Mouse (Mus musculus) heart, embryonic 10.5 days (tissue): ENCODE measurements around the gene Clec2i. TPM values are rescaled to one million over a fixed set of nuclear protein-coding genes. Genes with fewer than 3 reads are reported as not detected.
"Not testable (repeated sequence)": the region's sequence is repeated elsewhere in the genome, so short reads cannot be mapped to it uniquely, and the experiment has no call there.

ENCODE experiments used
- DNase-seq: peaks from one replicate; pipeline ENCODE4 v3.0.0-alpha.2; 2017; ENCODE audit warnings: low spot score
- H3K27ac ChIP-seq: fragments of 300-500 bp; sonication (generic); 2 replicates; pipeline ENCODE4 v1.5.1; 2016; ENCODE audit warnings: mild to moderate bottlenecking
- H3K27me3 ChIP-seq: fragments of 300-500 bp; sonication (generic); 2 replicates; pipeline ENCODE4 v1.6.1; 2016; ENCODE audit warnings: mild to moderate bottlenecking; ENCODE audit not compliant: poor library complexity, insufficient read depth, severe bottlenecking
- H3K36me3 ChIP-seq: fragments of 300-500 bp; sonication (generic); 2 replicates; pipeline ENCODE4 v1.6.1; 2016; ENCODE audit warnings: mild to moderate bottlenecking, moderate library complexity
- H3K4me1 ChIP-seq: fragments of 300-500 bp; sonication (generic); 2 replicates; pipeline ENCODE4 v1.6.1; 2016; ENCODE audit warnings: mild to moderate bottlenecking
- H3K4me3 ChIP-seq: fragments of 300-500 bp; sonication (generic); 2 replicates; pipeline ENCODE4 v1.5.1; 2016; ENCODE audit warnings: mild to moderate bottlenecking, moderate library complexity
- H3K9me3 ChIP-seq: fragments of 300-500 bp; sonication (generic); 2 replicates; pipeline ENCODE4 v1.6.1; 2016; ENCODE audit warnings: mild to moderate bottlenecking, moderate library complexity
- WGBS: fragments of 180-500 bp; shearing (Covaris S2); methylation state at CpG from one replicate; pipeline ENCODE4 v1.1.7; 2016; 5-methylcytosine and 5-hydroxymethylcytosine counted together
- polyA plus RNA-seq: library from polyadenylated mRNA; unstranded; fragments of >200 nt; fragmentation: Nextera tagmentation; extraction: Ambion mirVana; gene quantifications from 2 replicates; pipeline ENCODE4 v1.2.1, GENCODE M21; 2016

The Clec2i gene
- polyA plus RNA-seq, 1 experiment from 2014 or later, result not detected

DNA sequence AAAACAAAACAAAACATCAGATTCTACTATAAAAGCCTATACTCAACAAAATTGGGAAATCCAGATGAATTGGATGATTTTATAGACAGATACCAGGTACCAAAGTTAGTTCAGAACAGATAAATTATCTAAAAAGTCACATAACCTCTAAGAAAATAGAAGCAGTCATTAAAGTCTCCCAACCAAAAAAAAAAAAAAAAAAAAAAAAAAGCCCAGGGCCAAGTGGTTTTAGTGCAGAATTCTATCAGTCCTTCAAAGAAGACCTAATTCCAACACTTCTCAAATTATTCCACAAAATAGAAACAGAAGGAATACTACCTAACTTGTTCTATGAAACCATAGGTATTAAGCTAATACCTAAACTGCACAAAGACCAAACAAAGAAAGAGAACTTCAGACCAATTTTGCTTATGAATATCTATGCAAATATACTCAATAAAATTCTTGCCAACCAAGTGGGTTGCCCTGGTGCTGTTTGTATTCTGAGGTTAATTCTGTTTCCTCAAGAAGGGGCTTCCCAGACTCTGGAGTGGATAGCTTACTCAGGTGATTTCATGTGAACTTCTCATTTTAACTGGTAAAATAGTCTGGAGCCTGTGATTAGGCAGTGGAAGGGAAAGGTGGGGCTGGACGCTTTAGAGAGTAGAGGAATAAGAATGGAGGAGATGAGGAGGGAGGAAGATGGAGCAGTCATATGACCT lies 15.3 kb upstream of the Clec2i start:
- peaks cover 7% of the 10 kb centered on the region; the same call in 1 of the 2 replicates for H3K4me1 ChIP-seq
- no peaks in the 10 kb centered on the region for H3K9me3 ChIP-seq
- 85% methylated on average over 1 of the region's 1 CpGs for WGBS
- H3K36me3 ChIP-seq, result no peaks in the 10 kb centered on the region
- H3K27ac ChIP-seq, result no peak overlapping the region
- H3K4me3 ChIP-seq, result no peak overlapping the region
- DNase-seq, result no peak
- H3K27me3 ChIP-seq, result no peaks in the 10 kb centered on the region

DNA sequence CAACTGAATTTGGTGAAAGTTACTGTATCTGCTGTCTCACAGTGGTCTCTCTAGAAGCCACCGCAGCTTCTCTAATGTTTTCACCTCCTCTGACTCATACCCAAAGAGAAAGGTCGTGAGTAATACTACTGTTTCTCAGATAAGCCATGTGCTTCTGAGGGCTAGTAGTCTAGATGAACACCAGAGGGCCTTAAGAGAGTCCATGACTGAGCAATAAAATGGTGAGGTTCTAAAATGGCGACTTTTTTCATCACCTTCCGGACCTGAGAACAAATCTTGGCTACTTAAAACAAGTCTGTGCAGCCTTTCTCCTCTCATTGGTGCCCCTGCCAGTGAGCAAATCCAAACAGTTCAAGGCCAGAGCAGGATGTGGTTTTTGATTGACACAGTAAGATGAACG lies 1.4 kb downstream of the Clec2i start:
- Histone ChIP-seq H3K27ac (no peak overlapping the region), H3K36me3 (no peaks in the 10 kb centered on the region), H3K4me1 (no peaks in the 10 kb centered on the region), H3K27me3 (no peaks in the 10 kb centered on the region), H3K4me3 (no peak overlapping the region), H3K9me3 (no peaks in the 10 kb centered on the region)
- 75% methylated on average over 5 of the region's 5 CpGs for WGBS
- no peak for DNase-seq

- 60% methylated on average over 2 of the region's 2 CpGs for WGBS
- Histone ChIP-seq H3K27ac (no peak within 1 kb of the TSS), H3K4me3 (no peak within 1 kb of the TSS), H3K27me3 (no peaks in the 10 kb centered on the region), H3K4me1 (no peaks in the 10 kb centered on the region), H3K36me3 (no peaks in the 10 kb centered on the region), H3K9me3 (no peaks in the 10 kb centered on the region)
- DNase-seq, result no peak
Measured at GRCm38 (mm10) chr6:128890948-128891355, 3.6 kb downstream of the Clec2i start, which contains the start of gene BC035044. BC035044 (minus strand) TSS chr6:128891126.

DNA sequence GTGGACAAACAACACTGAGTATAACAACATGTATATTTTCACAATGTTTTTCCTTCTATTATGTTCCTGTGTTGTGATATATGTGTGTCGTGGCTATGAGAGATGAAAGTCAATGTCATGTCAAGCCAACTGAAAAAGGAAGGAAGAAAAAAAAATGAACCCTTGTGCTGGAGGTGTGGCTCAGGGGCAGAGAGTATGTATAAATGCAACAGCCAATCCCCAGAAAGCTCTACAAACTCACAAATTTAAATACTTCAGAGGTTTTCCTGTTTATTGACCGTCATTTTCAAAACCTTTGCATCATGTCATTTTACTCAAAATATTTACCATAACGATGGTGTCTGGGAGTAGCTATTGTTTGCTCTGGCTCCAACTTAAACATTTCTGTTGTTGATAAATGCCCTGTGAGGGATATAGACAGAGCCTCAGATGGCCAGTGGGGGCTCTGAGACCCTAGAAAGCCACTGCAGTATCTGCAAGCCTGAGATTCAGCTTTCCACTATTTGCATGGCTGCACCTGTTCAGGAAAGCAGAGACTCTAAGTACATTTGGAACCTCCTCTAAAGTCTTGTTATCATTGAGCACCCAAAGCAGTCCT lies 8.1 kb downstream of the Clec2i start:
- Histone ChIP-seq H3K9me3 (no peaks in the 10 kb centered on the region), H3K27ac (no peak overlapping the region), H3K4me3 (no peak overlapping the region), H3K27me3 (no peaks in the 10 kb centered on the region), H3K36me3 (no peaks in the 10 kb centered on the region), H3K4me1 (no peaks in the 10 kb centered on the region)
- DNase-seq, result no peak
- WGBS, result 77% methylated on average over 3 of the region's 3 CpGs

- no peak for DNase-seq
- Histone ChIP-seq H3K4me1 (no peaks in the 10 kb centered on the region), H3K36me3 (no peaks in the 10 kb centered on the region), H3K27me3 (no peaks in the 10 kb centered on the region), H3K4me3 (no peak overlapping the region), H3K27ac (no peak overlapping the region), H3K9me3 (no peaks in the 10 kb centered on the region)
- 90% methylated on average over 2 of the region's 2 CpGs for WGBS
Measured at GRCm38 (mm10) chr6:128900044-128900443, 12.7 kb downstream of the Clec2i start.

DNA sequence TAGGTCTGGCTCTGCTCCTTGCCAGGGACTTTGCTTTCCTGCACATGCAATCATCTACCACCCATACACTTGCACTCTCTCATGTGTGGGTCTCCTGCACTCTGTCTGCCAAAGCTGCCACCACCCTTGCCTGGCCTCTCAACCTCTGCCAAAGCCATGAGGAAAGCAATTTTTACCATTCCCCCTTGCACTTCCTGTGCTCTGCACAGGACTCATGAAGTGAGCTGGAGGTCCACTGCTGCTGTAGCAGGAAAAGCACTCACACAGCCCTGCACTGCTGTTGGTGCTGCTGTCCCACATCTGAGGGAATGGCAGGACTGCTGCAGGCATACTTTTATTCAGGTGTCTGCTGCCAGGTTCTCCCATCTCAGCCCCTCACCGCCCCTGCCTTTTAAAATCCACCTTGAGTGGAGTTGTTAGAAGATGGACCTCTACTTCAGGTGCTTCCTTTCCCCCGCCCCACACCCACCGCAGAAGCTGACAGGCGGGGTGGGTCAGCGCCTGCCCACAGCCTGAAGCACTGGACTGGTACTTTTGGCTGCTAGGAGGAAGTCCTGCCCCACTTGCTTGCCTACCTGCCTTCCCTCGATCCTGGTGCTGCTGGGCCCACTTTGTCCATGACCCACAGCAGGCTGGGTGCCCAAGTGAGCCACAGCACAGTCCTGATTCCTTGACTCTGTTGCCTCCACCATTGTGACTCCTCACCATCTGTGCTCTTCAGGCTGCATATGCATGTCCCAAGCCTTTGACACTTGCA lies 13.6 kb downstream of the Clec2i start:
- not testable (repeated sequence) for H3K27ac ChIP-seq, H3K9me3 ChIP-seq, H3K4me3 ChIP-seq, DNase-seq, H3K36me3 ChIP-seq, H3K4me1 ChIP-seq, H3K27me3 ChIP-seq
- WGBS, result 87% methylated on average over 6 of the region's 6 CpGs

- H3K9me3 ChIP-seq, result no peaks in the 10 kb centered on the region
- no peak for DNase-seq
- 78% methylated on average over 2 of the region's 2 CpGs for WGBS
- no peak overlapping the region for H3K27ac ChIP-seq
- no peaks in the 10 kb centered on the region for H3K27me3 ChIP-seq
- H3K4me1 ChIP-seq, result no peaks in the 10 kb centered on the region
- H3K36me3 ChIP-seq, result no peaks in the 10 kb centered on the region
- no peak overlapping the region for H3K4me3 ChIP-seq
Measured at GRCm38 (mm10) chr6:128913598-128914254, 26.3 kb downstream of the Clec2i start.

GRCm38 (mm10) chr6:128917322-128917721 lies 29.9 kb downstream of the Clec2i start:
- H3K4me3 ChIP-seq, result no peak overlapping the region
- H3K4me1 ChIP-seq, result no peaks in the 10 kb centered on the region
- 83% methylated on average over 2 of the region's 2 CpGs for WGBS
- DNase-seq, result no peak
- H3K27ac ChIP-seq, result no peak overlapping the region
- no peaks in the 10 kb centered on the region for H3K27me3 ChIP-seq
- H3K9me3 ChIP-seq, result no peaks in the 10 kb centered on the region
- no peaks in the 10 kb centered on the region for H3K36me3 ChIP-seq

DNA sequence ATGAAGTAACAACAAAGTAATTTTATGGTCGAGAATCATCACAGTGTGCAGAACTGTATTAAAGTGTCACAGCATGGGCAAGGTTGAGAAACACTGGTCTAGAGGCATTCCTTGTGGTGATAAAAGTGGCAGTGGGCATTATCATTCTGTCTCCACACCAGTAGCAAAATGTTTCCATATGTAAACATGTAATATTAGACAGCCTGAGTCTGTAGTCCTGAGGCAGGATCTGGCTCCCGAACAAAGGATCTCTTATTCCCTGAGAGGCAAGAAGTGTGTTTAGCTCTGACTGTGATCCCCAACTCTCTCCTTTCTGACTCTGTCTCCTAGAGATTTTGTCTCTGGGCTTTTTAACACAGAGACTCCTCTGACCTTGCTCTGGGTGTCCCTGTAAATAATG lies 45.7 kb downstream of the Clec2i start:
- DNase-seq, result no peak
- no peaks in the 10 kb centered on the region for H3K27me3 ChIP-seq
- no peak overlapping the region for H3K27ac ChIP-seq
- no peaks in the 10 kb centered on the region for H3K4me1 ChIP-seq
- no peaks in the 10 kb centered on the region for H3K36me3 ChIP-seq
- H3K4me3 ChIP-seq, result no peak overlapping the region
- WGBS, result 77% methylated on average over 2 of the region's 2 CpGs
- H3K9me3 ChIP-seq, result no peaks in the 10 kb centered on the region

DNA sequence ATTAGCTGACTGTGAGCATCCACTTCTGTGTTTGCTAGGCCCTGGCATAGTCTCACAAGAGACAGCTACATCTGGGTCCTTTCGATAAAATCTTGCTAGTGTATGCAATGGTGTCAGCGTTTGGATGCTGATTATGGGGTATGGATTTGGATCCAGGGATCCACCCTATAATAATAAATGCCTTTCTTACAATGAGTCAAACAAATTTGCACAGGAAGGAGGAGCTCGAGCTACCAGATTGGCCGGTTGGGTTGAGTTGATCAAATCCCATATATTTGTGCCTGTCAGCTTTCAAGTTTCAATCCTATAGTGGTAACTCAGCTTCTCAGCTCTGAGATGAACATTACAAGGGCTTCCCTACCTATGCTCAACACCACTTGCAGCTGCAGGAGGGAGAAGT lies 46.7 kb downstream of the Clec2i start, which contains the start of gene Clec2g:
Clec2g (plus strand) TSS at position 301 of the 400 bp plus-strand sequence.
- H3K27me3 ChIP-seq, H3K36me3 ChIP-seq, DNase-seq, H3K4me1 ChIP-seq, H3K4me3 ChIP-seq, H3K27ac ChIP-seq, H3K9me3 ChIP-seq: not testable (repeated sequence)
- WGBS, result 90% methylated on average over 4 of the region's 4 CpGs

DNA sequence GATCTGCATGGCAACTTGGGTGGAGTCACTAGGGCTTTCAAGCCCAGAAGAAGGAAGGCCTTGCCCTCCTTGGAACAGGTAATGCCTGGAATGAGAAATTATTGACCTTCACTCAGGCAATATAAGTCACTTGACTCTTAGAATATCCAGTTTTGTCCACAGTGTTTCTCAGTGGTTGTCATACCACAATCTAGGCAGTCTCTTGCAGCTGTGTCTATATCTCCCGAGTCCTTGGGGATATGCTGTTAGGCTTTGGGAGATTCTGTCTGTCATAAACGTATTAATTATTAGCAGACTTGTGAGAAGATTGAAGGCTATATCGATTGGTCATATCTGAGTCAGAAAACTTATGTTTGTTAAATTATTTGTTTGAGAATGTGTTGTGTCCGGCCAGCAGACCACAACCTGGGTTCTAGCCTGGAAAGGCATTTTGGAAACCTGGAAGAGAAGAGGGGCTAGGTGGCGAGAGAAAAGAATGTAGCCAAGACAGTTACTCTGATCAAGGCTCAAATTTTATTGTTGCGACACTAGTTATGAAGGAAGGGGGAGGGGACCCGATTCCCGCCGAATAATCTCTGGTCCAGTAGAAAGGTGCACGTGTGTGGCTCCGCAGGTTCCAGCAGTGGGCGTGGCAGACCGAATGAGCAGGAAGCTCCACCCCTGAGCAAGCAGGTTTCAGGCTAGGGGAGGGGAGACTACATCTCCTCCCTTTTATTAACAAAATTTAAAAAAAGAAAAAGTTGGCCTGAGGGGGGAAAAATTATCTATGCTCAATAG lies 48.7 kb downstream of the Clec2i start:
- H3K27ac ChIP-seq, DNase-seq, H3K4me3 ChIP-seq, H3K36me3 ChIP-seq, H3K4me1 ChIP-seq, H3K27me3 ChIP-seq, H3K9me3 ChIP-seq: not testable (repeated sequence)
- 85% methylated on average over 5 of the region's 13 CpGs for WGBS

- Histone ChIP-seq H3K36me3 (no peaks in the 10 kb centered on the region), H3K4me1 (no peaks in the 10 kb centered on the region), H3K27ac (no peak overlapping the region), H3K9me3 (peaks cover 3% of the 10 kb centered on the region; the same call in 1 of the 2 replicates), H3K4me3 (no peak overlapping the region), H3K27me3 (no peaks in the 10 kb centered on the region)
- WGBS, result 72% methylated on average over 5 of the region's 5 CpGs
- no peak for DNase-seq
Measured at GRCm38 (mm10) chr6:128941646-128942421, 54.4 kb downstream of the Clec2i start.
